ENCODE assay signal across 8 mouse cellular contexts in the genomic region with DNA sequence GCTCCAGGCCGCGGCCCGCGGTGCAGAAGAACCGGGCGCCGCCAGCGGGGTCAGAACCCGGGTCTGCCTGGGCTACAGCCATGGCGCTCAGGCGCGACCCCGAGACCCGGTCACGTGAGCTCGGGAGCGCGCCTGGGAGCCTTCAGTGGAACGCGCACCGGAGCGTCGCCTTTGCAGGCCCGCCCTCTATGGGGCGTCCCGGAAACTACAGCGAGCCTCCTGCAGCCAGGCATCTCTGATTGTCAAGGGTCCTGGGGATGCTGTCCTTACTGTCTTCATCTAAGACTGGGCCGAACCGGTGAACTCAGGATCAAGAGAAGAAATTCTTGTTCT. TPM values are rescaled to one million over a fixed set of nuclear protein-coding genes. Genes with fewer than 3 reads are reported as not detected.
A peak's percentile ranks its signal among the peaks of the same experiment; 100 is the strongest.
DNase-seq lines count a peak whose midpoint lies in the region; ATAC-seq and TF ChIP-seq lines count a peak whose summit lies in the region.

A gene (minus strand): TSS at position 104 of the 333 bp plus-strand sequence.

- peak within 1 kb of the TSS; percentile 70 for H3K4me2 ChIP-seq in hindbrain, postnatal 0 days (ENCODE audit: low read depth, low read length)

- intact Hi-C loops in gastrocnemius, adult 2 months (cut with DNase I) = no loop called here
- intact Hi-C loops in left cerebral cortex, adult 2 months (cut with DNase I) = no loop called here

- no peaks in the 10 kb centered on the region for H3K9me3 ChIP-seq in hindbrain, postnatal 0 days (ENCODE audit: low read length)

- peak within 1 kb of the TSS; percentile 96 for H3K4me3 ChIP-seq in gastrocnemius, adult 2 months
- H3K4me3 ChIP-seq in hindbrain, postnatal 0 days (ENCODE audit: low read length) = peak within 1 kb of the TSS; percentile 84
- H3K4me3 ChIP-seq in left cerebral cortex, adult 2 months = peak within 1 kb of the TSS; percentile 99

- WGBS in hindbrain, postnatal 0 days = under 1% methylated on average over 29 of the region's 29 CpGs

- no peaks in the 10 kb centered on the region; the same call in 1 of the 2 replicates for H3K4me1 ChIP-seq in hindbrain, postnatal 0 days (ENCODE audit: insufficient read depth, low read length)

- peak; percentile 97 for TF ChIP-seq CTCF in gastrocnemius, adult 2 months (IDR thresholded peaks at IDR 0.05)
- TF ChIP-seq CTCF in hindbrain, postnatal 0 days (IDR thresholded peaks at IDR 0.05; ENCODE audit: low read depth) = peak; percentile 87
- TF ChIP-seq CTCF in left cerebral cortex, adult 2 months (IDR thresholded peaks at IDR 0.05) = peak; percentile 97

- H3K9ac ChIP-seq in hindbrain, postnatal 0 days (replicated peaks; ENCODE audit: low read length) = peak within 1 kb of the TSS; percentile 82

- H3K27me3 ChIP-seq in hindbrain, postnatal 0 days (ENCODE audit: insufficient read depth, low read length) = no peaks in the 10 kb centered on the region

- peak within 1 kb of the TSS; percentile 97 for H3K27ac ChIP-seq in gastrocnemius, adult 2 months
- H3K27ac ChIP-seq in hindbrain, postnatal 0 days = peak within 1 kb of the TSS; percentile 81
- peak within 1 kb of the TSS; percentile 91 for H3K27ac ChIP-seq in left cerebral cortex, adult 2 months

- peak; percentile 94 for ATAC-seq in common myeloid progenitor, adult 5-6 weeks (replicated peaks; ENCODE audit: low read depth, poor library complexity, severe bottlenecking)
- ATAC-seq in hindbrain, postnatal 0 days = peak; percentile 96
- ATAC-seq in megakaryocyte, adult 5-6 weeks (ENCODE audit: poor library complexity, severe bottlenecking) = peak; percentile 97

- no peaks in the 10 kb centered on the region for H3K36me3 ChIP-seq in hindbrain, postnatal 0 days (ENCODE audit: insufficient read depth, low read length)

- DNase-seq in ZHBTc4 (ENCODE audit: low read depth, low spot score) = peak; percentile 91
- DNase-seq in gastrocnemius, adult 2 months = peak; percentile 93
- DNase-seq in hindbrain, postnatal 0 days (ENCODE audit: low spot score) = peak; percentile 98
- peak; percentile 90 to 91 for DNase-seq in left cerebral cortex, adult 2 months (ENCODE audit: extremely low spot score in 1 of 2, low spot score in 2 of 2)
- DNase-seq in right cerebral cortex, adult 2 months (ENCODE audit: low spot score in 2 of 2) = peak; percentile 90 to 91
- DNase-seq in urinary bladder, postnatal 14 days (ENCODE audit: low spot score) = peak; percentile 90

RNA-seq across cellular contexts. Expression of the gene that starts here (rescaled TPM):
- 15.7 and 20.4 TPM in 2 replicates for total RNA-seq in common myeloid progenitor, adult 5-6 weeks (2017)
- total RNA-seq in gastrocnemius, adult 2 months (2021) = 1 to 10 TPM; 2.5 to 4.0 TPM
- 1.8 and 6.6 TPM in 2 replicates for total RNA-seq in hindbrain, postnatal 0 days (2014; rRNA removed)
- 6.0 and 7.9 TPM in 2 replicates for polyA plus RNA-seq in hindbrain, postnatal 0 days (2015; fragmentation: Nextera tagmentation; extraction: Ambion mirVana)
- 1 to 10 TPM; 6.2 to 6.3 TPM for total RNA-seq in left cerebral cortex, adult 2 months (2021)
- total RNA-seq in megakaryocyte, adult 5-6 weeks (2015) = 2.1 and 2.7 TPM in 2 replicates
- 5.8 and 6.4 TPM in 2 replicates for total RNA-seq in megakaryocyte, adult 5-6 weeks (2017)

Comparison
In these comparisons a context has a peak if more than half of its experiments do, and no peak if none do; other contexts are left out.
1. Peak in every context shown above with its lines: DNase-seq, ATAC-seq, H3K4me3 ChIP-seq and H3K27ac ChIP-seq.